Mouse (Mus musculus): ENCODE measurements at regions not wholly inside any gene's neighbourhood (a gene's known extent, or its start where the extent isn't known, plus 50 kb on each side); places are given as distances from the start of the nearest gene placed in this dataset.

DNA sequence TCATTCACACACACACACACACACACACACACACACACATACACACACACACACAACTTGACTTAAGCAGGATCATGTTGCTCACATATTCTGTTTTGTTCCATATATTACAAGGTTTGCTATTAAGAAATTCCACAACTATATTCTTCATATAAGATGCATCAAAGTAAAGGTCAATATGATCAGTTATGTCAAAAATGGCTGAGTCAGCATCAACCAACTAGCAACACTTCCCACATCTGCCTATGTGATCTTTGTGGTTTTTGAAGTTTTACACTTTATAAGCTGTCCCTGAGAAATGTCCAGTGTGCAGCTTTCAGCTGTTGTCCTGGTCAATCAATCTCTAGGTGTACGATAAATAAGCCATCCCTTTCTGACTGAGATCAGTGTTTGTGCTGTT is 1339.3 kb upstream of the Dsel start:
- DNase-seq, result no peak

DNA sequence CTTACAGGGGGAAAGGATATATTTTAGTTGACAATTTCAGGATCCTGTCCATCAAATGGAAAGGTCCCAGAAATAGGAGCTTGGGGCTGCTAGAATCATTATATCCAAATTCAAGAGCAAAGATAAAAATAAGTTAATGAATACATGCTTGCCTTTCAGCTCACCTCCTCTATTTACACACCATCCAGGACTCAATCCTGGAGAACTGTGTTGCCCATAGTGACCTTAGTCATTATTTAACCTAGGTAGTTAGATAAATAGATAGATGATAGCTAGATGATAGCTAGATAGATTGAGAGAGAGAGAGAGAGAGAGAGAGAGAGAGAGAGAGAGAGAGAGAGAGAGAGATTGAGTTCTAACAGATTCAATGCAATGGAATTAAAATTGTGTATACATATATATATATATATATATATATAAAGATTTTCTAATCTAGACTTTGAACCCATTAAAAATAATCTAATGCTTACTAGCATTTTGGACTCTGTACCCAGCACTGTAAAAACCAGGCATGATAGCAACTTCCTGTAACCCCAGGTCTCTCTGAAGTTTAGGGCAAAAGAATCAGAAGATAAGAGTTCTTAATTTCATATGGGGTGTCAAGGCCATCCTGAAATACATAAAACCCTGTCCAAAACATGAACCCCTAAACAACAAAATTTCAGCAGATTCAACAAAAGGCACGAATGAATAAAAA is 1329.5 kb upstream of the Dsel start:
- no peak for DNase-seq

DNA sequence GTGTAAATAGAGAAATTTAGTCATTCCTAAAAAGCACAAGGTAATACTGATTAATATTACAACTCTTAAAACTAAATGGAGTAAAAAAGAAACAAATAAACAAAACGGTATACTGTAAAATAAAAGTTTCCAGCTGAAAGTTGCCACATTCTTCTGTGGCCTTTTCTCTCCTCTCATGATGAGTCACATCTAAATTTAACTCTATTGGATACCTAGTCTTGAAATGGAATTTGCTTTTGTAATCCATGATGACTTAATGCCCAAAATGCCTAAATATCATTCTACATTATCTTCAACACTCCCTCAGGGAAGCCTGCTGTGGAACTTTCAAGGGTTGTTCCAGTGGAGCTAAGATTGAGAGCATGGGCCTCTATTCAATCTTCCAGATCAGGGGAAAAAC is 1298.5 kb upstream of the Dsel start:
- DNase-seq, result no peak

All from layer of hippocampus, postnatal 36 days (tissue).